Mouse (Mus musculus) lung, postnatal 14 days (tissue): ENCODE data around the gene Utp18.
"Not testable (repeated sequence)": the region's sequence is repeated elsewhere in the genome, so short reads cannot be mapped to it uniquely, and the experiment has no call there.

ENCODE experiments used
- DNase-seq: peaks from one replicate; pipeline ENCODE4 v3.0.0; 2021

The Utp18 gene

GRCm38 (mm10) chr11:93885572-93886410 lies at the start of gene Utp18, which contains the start of gene Mbtd1:
Gene Utp18, minus strand, starts transcription at chr11:93885766.
Gene Mbtd1, plus strand, starts transcription at chr11:93885852.
- DNase-seq, result peak; percentile 99

DNA sequence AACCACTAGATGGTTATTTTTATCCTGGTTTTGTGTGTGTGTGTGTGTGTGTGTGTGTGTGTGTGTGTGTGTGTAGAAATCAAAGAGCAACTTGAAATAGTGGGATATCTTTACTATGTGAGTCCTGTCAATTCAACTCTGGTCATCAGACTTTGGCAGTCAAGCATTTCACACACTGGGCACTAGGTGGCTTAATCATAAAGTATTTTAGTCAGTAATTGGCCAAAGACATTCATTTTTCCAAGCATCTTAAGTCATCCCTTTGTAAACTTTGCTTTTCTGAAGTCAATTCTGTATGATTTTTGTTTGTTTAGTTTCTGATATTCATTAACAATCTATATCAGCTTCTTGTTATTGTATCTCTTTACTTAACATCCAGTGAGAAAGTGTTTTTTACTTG lies 43.5 kb upstream of the Utp18 start:
- no peak for DNase-seq

- DNase-seq, result not testable (repeated sequence)
These were observed 29.5 kb upstream of the Utp18 start for GRCm38 (mm10) chr11:93915019-93915418.

GRCm38 (mm10) chr11:93911603-93912002 lies 26.0 kb upstream of the Utp18 start:
- no peak for DNase-seq

- DNase-seq, result no peak
These were observed 23.3 kb upstream of the Utp18 start for GRCm38 (mm10) chr11:93908829-93909228.

GRCm38 (mm10) chr11:93907839-93908238 lies 22.3 kb upstream of the Utp18 start:
- no peak for DNase-seq

DNA sequence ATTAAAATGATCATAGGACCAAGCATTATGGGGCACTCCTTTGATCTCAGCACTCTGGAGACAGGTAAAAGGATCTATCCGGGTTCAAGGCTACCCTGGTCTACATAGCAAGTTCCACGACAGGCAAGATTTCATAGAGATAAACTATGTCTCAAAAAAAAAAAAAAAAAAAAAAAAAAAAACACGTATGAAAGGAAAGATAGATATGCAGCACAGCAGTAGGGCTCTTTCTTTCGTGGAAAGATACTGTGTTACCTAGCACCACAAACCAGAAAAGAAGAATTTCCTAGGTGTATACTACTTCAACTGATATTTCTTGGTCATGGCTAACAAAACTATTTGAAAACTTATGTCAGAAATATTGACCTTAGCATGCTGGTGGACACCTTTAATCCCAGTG lies 21.3 kb upstream of the Utp18 start:
- no peak for DNase-seq

DNA sequence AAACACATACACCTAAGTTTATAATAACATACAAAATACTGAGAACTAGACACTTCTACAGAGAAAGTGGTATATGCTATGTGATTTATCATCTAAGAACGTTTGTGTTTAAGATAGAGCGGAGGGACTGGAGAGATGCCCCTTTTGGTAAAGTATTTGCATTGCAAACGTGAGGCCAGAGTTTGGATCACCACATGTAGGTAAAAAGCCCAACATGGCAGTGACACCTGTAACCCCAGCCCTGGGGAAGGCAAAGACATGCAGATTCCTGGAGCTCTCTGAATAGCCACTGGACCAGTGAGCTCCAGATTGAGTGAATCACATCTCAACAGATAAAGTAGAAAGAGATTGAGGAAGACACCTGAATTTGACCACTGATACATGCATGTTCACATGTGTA lies 12.2 kb upstream of the Utp18 start:
- no peak for DNase-seq

DNA sequence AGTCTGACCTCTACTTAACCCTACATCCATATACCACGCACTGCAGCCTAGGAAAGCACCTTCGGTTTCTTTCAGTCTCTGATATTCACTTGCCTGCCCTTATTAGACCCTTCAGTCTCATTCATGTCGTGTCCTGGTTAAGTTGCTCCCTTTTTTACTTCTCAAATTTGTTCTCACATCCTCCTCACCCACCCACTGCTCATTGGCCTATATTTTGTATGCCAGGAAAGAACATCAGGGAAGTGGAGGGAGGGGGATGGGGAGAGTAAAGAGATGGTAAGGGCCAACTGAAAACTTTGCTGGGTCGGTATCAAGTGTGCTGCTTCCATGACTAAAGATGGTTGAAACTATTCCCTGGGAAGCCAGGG lies 1.5 kb upstream of the Utp18 start:
- peak; percentile 1 for DNase-seq

DNA sequence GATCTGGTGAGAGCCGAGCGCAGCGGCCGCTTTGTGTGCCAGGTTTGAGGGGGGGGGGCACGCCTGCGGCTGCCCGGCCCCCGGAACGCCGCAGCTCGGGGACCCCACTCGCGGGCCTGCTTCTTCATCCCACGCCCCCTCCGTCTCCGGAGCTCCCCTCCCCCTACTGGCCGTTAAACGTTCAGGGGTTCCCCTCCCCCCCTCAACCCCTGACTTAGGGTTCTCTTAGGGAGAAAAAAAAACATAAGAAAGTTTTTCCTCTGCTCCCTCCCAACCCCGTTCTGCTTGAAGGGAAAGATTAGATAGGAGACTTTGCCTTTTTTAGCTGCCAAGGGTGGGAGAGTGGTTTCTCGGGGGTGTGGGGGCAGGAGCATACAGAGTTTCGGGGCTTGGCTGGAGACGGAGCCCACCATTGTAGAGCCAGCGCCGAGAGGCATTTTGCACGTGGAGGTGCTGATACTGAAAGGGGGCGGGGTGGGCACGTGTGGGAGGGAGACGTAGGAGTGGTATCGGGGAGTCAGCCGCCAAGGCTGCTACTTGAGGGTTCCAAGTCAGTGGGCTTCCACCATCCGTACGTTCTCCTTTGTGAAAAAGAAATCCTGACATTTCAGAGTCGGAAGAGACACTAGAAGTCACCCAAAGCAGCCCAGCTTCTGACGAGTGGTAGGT lies 979 bp upstream of the Utp18 start:
- DNase-seq, result peak; percentile 1

- DNase-seq, result peak; percentile 61
These were observed 530 bp downstream of the Utp18 start for GRCm38 (mm10) chr11:93884901-93885571.

DNA sequence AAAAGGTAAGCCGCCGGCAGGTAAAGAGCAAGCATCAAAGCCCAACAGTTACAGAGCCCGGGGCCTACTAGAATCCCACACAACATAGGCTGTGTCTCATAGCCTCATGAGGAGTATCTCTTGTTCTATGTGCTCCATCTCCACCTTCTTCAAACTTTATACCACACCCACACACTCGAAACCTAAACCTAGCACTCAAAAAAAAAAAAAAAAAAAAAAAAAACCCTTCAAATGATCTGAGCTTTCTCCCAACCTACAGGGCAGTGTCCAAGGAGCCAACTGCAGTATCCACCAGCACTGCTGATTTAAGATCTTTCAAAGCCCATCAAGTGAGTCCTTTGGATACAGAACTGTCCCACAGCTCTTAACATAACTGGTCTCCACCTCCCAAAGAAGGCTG lies 1.5 kb downstream of the Utp18 start:
- no peak for DNase-seq

GRCm38 (mm10) chr11:93862638-93863037 lies 22.9 kb downstream of the Utp18 start:
- DNase-seq, result no peak

GRCm38 (mm10) chr11:93862045-93862623 lies 23.4 kb downstream of the Utp18 start:
- DNase-seq, result no peak

GRCm38 (mm10) chr11:93861193-93861592 lies 24.4 kb downstream of the Utp18 start:
- DNase-seq, result no peak

GRCm38 (mm10) chr11:93860540-93861172 lies 24.9 kb downstream of the Utp18 start:
- no peak for DNase-seq

DNA sequence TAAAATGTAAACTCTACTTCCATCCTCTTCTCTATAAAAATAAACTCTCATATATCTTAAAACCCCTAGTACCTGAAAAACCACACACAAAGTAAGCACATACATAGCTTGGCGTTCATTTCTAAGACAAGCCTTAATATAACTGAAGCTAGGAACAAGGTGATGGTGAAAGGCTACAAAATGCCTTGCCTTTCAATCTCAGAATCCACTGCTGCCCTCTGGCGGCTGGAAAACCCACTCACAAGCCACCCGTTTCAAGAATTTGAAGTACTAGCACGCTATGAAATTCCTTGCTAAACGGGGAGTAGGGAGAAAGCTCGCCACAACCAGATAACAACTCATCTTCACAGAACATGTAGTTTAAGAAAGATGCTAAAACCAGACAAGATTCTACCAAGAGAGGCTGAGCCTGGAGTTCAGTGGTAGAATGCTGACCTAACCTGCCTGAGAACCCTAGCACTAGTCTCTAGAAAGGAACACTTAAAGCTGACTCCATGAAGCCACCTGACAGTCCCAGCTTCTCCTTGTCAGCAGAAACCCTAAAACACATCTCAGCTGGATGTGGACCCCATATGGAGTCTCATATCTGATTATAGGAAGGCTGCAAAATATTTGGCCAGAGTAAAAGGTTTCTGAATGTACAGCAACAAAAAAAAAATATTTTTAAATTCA lies 29.1 kb downstream of the Utp18 start:
- peak; percentile 79 for DNase-seq

DNA sequence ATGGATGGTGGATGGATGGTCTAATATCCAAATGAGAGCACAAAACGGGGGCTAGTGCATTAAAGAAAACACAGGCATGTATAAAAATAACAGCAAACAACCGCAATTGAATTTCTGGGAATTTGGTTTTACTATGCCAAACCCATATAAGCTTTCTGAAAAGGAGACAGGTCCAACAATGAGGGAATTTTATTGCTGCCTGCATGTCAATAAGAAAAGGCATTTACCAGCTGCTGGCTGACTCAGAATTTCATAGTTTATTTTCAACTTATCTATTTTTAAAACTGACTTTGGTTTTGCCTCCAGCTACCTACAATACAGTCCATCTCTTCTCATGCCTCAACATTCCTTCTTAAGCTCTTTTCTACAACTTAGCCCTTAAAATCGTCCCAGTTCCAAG lies 33.0 kb downstream of the Utp18 start:
- DNase-seq, result no peak

- no peak for DNase-seq
These were observed 38.2 kb downstream of the Utp18 start for GRCm38 (mm10) chr11:93847342-93847741.

GRCm38 (mm10) chr11:93835800-93836199 lies 49.8 kb downstream of the Utp18 start:
- DNase-seq, result no peak

GRCm38 (mm10) chr11:93829971-93830370 lies 55.6 kb downstream of the Utp18 start:
- DNase-seq, result no peak

DNA sequence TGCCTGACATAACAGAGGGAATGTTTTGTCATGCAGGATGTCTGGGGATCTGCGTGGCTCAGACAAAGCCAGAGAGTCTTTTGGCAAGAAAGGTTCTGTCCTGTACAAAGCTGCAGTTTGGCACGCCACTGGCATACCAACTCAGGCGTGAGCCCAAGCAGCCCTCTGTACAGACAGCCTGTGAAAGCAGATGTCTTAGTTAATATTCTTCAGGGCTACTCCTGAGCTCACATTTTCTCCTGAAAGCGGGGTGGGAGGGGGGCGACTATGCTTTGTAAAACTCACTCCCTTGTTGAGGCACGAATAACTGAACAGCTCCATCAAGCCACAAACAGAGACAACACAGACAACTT lies 56.3 kb downstream of the Utp18 start:
- DNase-seq, result no peak
